Mouse (Mus musculus): ENCODE measurements around the gene Aspdh. TPM values are rescaled to one million over a fixed set of nuclear protein-coding genes. Genes with fewer than 3 reads are reported as not detected.

Gene Aspdh
- polyA plus RNA-seq, 1 experiment from 2014 or later: 3.4 TPM

DNA sequence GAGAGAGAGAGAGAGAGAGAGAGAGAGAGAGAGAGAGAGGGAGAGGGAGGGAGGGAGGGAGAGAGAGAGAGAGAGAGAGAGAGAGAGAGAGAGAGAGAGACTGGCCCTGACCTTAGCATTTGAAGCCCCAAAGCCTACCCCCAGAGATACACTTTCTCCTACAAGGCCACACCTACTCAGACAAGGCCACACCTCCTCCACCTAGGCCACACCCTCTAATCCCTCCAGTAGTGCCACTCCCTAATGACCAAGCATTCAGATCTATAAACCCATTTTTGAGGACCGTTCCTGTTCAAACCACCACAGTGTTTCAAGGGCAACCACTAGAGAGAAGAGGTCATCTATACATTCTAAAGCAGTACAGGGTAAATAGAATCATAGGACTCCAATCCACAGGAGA, 8.9 kb upstream of the Aspdh start:
- Histone ChIP-seq H3K4me3 (no peak overlapping the region), H3K27ac (replicated peaks) (no peak overlapping the region), H3K9ac (replicated peaks) (no peak overlapping the region), H3K36me3 (peaks cover 82% of the 10 kb centered on the region), H3K4me1 (peaks cover 19% of the 10 kb centered on the region; the same call in 1 of the 2 replicates), H3K9me3 (no peaks in the 10 kb centered on the region), H3K4me2 (replicated peaks) (no peak overlapping the region), H3K27me3 (peaks cover 13% of the 10 kb centered on the region)
- 86% methylated on average over 1 of the region's 1 CpGs for WGBS
- no peak for ATAC-seq (ENCODE audit: low FRiP score, low read depth)

DNA sequence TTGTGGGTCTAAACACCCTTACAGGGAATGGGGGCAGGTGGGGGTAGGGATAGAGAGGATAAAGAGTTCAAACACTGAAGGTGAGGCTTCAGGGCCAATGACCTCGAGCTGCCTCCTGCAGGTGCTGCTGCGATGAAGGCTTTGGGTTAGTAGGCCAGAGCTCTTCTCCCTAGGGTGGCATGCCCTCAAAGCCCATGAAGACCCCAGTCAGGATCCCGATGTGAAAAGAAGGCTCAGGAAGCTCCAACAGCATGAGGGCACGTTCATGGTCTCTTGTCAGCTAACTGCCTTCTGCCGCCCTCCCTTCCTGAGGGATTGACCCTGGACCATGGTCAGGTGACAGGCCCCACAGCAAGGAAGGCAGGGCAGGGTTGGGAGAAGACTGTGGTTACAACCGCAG, 5.1 kb upstream of the Aspdh start:
- ATAC-seq (ENCODE audit: low FRiP score, low read depth): no peak
- WGBS: 80% methylated on average over 6 of the region's 6 CpGs
- H3K4me3 ChIP-seq: no peak overlapping the region
- H3K27me3 ChIP-seq: peaks cover 29% of the 10 kb centered on the region
- no peak overlapping the region for H3K4me2 ChIP-seq (replicated peaks)
- peaks cover 84% of the 10 kb centered on the region for H3K36me3 ChIP-seq
- H3K9ac ChIP-seq (replicated peaks): no peak overlapping the region
- H3K4me1 ChIP-seq: peaks cover 28% of the 10 kb centered on the region
- H3K27ac ChIP-seq (replicated peaks): no peak overlapping the region
- H3K9me3 ChIP-seq: no peaks in the 10 kb centered on the region

DNA sequence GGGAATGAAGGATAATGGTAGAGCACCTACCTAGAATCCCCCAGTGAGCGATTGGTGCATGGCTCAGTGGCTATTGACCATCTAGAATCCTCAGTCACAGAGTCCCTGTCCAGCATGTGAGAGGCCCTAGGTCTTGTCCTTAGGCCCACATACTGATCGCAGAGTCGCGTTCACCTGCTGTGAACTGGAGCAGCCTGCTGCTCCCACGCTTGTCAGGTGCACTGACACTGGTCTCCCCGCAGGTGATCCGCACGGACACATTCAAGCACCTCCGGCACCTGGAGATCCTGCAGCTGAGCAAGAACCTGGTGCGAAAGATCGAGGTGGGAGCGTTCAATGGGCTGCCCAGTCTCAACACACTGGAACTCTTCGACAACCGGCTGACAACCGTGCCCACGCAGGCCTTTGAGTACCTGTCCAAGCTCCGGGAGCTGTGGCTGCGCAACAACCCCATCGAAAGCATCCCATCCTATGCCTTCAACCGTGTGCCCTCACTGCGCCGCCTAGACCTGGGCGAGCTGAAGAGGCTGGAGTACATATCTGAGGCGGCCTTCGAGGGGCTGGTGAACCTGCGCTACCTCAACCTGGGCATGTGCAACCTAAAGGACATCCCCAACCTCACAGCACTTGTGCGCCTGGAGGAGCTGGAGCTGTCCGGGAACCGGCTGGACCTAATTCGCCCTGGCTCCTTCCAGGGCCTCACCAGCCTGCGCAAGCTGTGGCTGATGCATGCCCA, 4.3 kb upstream of the Aspdh start:
- 82% methylated on average over 31 of the region's 31 CpGs for WGBS
- Histone ChIP-seq H3K27me3 (peaks cover 29% of the 10 kb centered on the region), H3K4me2 (replicated peaks) (no peak overlapping the region), H3K36me3 (peaks cover 76% of the 10 kb centered on the region), H3K9me3 (no peaks in the 10 kb centered on the region), H3K9ac (replicated peaks) (no peak overlapping the region), H3K4me1 (peaks cover 34% of the 10 kb centered on the region), H3K4me3 (no peak overlapping the region), H3K27ac (replicated peaks) (no peak overlapping the region)
- no peak for ATAC-seq (ENCODE audit: low FRiP score, low read depth)

DNA sequence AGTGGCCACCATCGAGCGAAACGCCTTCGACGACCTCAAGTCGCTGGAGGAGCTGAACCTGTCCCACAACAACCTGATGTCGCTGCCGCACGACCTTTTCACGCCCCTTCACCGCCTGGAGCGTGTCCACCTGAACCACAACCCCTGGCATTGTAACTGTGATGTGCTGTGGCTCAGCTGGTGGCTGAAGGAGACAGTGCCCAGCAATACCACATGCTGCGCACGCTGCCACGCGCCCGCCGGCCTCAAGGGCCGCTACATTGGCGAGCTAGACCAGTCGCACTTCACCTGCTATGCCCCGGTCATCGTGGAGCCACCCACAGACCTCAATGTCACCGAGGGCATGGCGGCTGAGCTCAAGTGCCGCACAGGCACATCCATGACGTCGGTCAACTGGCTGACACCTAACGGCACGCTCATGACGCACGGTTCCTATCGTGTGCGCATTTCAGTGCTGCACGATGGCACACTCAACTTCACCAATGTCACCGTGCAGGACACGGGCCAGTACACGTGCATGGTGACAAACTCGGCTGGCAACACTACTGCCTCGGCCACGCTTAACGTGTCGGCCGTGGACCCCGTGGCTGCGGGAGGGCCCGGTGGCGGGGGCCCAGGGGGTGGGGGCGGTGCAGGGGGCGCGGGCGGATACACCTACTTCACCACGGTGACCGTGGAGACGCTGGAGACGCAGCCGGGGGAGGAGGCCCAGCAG, 3.5 kb upstream of the Aspdh start:
- ATAC-seq (ENCODE audit: low FRiP score, low read depth): no peak
- peaks cover 29% of the 10 kb centered on the region for H3K27me3 ChIP-seq
- no peak overlapping the region for H3K27ac ChIP-seq (replicated peaks)
- peaks cover 36% of the 10 kb centered on the region for H3K4me1 ChIP-seq
- H3K36me3 ChIP-seq: peaks cover 69% of the 10 kb centered on the region
- H3K9ac ChIP-seq (replicated peaks): no peak overlapping the region
- 73% methylated on average over 57 of the region's 57 CpGs for WGBS
- no peak overlapping the region for H3K4me3 ChIP-seq
- H3K9me3 ChIP-seq: no peaks in the 10 kb centered on the region
- H3K4me2 ChIP-seq (replicated peaks): no peak overlapping the region

DNA sequence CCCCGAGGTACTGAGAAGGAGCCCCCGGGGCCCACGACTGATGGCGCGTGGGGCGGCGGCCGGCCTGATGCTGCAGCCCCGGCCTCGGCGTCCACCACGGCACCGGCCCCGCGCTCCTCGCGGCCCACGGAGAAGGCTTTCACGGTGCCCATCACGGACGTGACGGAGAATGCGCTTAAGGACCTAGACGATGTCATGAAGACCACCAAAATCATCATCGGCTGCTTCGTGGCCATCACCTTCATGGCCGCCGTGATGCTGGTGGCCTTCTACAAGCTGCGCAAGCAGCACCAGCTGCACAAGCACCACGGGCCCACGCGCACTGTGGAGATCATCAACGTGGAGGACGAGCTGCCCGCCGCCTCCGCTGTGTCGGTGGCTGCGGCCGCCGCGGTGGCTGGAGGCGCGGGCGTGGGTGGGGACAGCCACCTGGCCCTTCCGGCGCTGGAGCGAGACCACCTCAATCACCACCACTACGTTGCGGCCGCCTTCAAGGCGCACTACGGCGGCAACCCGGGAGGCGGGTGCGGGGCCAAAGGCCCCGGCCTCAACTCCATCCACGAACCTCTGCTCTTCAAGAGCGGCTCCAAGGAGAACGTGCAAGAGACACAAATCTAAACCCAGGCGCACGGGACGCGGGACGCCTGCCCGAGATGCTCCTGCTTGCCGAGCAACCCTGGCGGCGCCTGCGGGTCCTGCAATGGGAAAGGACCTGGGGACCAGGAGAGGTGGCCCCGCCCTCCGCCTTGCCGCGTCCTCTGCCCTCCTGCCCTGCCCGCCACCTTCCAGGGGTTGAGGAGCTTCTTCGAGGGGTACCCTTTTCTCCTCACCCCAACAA, 2.8 kb upstream of the Aspdh start:
- no peak overlapping the region for H3K27ac ChIP-seq (replicated peaks)
- no peak overlapping the region for H3K9ac ChIP-seq (replicated peaks)
- H3K4me2 ChIP-seq (replicated peaks): no peak overlapping the region
- peaks cover 44% of the 10 kb centered on the region for H3K4me1 ChIP-seq
- WGBS: 29% methylated on average over 76 of the region's 77 CpGs
- ATAC-seq (ENCODE audit: low FRiP score, low read depth): no peak
- peaks cover 29% of the 10 kb centered on the region for H3K27me3 ChIP-seq
- H3K36me3 ChIP-seq: peaks cover 61% of the 10 kb centered on the region
- H3K4me3 ChIP-seq: no peak overlapping the region
- no peaks in the 10 kb centered on the region for H3K9me3 ChIP-seq

DNA sequence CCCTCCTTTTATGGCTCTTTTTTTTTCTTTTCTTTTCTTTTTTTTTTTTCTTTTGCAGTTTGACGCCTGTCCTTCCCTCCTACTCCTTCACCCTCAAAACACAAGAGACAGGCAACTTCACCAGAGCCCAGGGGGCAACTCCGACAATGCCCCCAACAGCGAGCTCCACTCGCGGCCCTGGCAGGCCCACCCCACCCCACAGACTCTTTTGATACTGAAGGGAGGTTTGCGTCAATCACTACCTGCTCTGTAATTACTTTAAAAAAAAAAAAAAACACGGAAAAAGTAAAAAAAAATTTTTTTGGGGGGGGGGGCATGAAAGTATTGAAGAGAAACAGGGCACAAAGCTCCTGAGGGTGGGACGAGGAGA, 2.1 kb upstream of the Aspdh start:
- H3K4me3 ChIP-seq: no peak overlapping the region

DNA sequence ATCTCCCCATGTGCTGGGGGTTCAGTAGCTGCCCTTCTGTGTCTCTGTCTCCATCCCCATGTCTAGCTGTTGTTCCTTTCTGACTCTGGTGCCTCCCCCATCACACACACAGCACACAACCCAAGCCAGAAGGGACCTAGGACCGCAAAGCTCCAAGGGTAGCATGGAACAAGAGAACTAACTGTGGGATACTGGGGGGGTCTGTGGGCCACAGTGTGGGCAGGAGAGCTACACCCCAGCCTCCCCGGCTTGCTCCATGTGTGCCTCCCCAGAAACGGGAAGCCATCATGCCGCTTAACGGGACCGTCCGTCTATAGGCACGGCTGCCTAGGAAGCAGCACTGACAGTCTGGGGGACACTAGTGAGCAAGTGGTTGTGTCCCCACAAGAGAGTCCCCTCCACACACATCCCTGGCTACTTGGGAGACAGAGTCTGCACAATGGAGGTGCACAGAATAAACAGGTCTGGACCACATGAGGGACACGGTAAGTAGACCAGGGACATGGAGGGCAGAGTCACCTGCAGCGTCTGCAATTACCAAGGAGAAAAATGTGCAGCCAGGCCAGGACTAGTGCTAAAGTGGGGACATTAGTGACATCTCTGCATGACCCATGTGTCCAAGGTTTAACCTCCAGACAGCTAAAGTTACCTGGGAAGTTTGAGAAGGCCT, 1.5 kb upstream of the Aspdh start:
- H3K4me2 ChIP-seq (replicated peaks): no peak overlapping the region
- H3K27me3 ChIP-seq: peaks cover 29% of the 10 kb centered on the region
- peaks cover 48% of the 10 kb centered on the region for H3K36me3 ChIP-seq
- no peak overlapping the region for H3K4me3 ChIP-seq
- H3K9ac ChIP-seq (replicated peaks): no peak overlapping the region
- peaks cover 49% of the 10 kb centered on the region for H3K4me1 ChIP-seq
- no peaks in the 10 kb centered on the region for H3K9me3 ChIP-seq
- no peak for ATAC-seq (ENCODE audit: low FRiP score, low read depth)
- H3K27ac ChIP-seq (replicated peaks): peak overlapping the region; percentile 89
- WGBS: 92% methylated on average over 10 of the region's 10 CpGs

More for the DNA sequence above, 2.1 kb upstream of the Aspdh start:
- H3K4me1 ChIP-seq: peaks cover 44% of the 10 kb centered on the region
- no peak for ATAC-seq (ENCODE audit: low FRiP score, low read depth)
- H3K4me2 ChIP-seq (replicated peaks): no peak overlapping the region
- H3K27me3 ChIP-seq: peaks cover 29% of the 10 kb centered on the region
- no peaks in the 10 kb centered on the region for H3K9me3 ChIP-seq
- no peak overlapping the region for H3K27ac ChIP-seq (replicated peaks)
- H3K9ac ChIP-seq (replicated peaks): no peak overlapping the region
- H3K36me3 ChIP-seq: peaks cover 55% of the 10 kb centered on the region
- 45% methylated on average over 8 of the region's 8 CpGs for WGBS

DNA sequence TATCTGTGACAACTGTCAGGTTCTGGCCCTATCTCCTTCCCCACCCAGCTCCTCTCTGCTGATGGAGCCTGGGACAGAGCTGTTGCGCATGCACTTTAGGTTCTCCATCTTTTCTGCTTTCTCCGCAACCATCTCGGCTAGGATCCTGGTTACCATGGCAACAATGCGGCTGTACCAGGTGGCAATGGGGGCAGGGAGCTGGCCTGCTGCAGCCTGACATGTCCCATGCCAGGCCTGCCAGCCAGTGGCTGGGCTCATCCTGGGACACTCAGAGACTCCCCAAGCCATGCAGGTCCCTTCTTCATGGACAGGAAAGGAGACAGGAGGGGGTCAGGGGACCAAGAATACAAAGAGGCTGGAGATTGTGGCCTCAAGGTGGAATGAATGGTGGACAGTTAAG, 680 bp upstream of the Aspdh start:
- 15% methylated on average over 4 of the region's 4 CpGs for WGBS
- H3K9me3 ChIP-seq: no peaks in the 10 kb centered on the region
- peak overlapping the region; percentile 89 for H3K27ac ChIP-seq (replicated peaks)
- peaks cover 55% of the 10 kb centered on the region for H3K4me1 ChIP-seq
- H3K4me2 ChIP-seq (replicated peaks): peak overlapping the region; percentile 6; the same call in 1 of the 2 replicates
- no peak overlapping the region for H3K4me3 ChIP-seq
- H3K27me3 ChIP-seq: peaks cover 29% of the 10 kb centered on the region
- H3K9ac ChIP-seq (replicated peaks): 0 out of 2 replicates have a peak overlapping the region, but pooled peaks have one; percentile 12
- peaks cover 41% of the 10 kb centered on the region for H3K36me3 ChIP-seq
- no peak for ATAC-seq (ENCODE audit: low FRiP score, low read depth)

DNA sequence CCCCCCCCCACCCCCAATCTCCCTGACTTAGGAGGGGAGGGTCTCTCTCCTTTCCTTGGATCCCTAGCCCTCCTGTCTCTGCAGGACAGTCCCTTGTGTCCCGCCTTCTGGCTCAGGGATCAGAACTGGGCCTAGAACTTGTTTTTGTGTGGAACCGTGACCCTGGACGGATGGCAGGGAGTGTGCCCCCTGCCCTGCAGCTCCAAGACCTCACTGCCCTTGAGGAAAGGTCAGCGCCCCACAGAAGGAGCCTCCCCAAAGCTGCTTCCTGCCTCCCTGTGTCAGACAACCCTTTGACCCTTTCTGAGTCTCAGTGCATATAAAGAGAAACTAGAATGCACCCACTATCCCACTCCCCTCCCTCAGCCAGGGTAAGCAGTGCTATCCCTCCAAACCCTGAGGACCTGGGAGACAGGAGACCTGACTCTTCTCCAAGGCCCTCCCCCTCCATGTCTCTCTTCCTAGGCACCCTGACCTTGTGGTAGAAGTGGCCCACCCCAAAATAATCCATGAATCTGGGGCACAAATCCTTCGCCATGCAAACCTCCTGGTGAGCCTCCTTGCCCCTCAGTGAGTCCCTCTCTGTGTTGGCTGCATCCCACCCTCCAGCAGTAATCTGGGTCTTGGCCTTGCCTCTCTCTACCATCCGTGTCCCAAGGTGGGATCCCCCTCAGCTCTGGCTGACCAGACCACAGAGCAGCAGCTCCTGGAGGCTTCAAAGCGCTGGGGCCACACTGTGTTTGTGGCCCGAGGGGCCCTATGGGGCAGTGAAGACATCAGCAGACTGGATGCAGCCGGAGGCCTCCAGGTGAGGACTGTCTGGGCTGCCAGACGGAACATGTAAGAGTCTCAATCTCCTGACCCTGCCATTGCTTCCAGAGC, 1.1 kb downstream of the Aspdh start:
- Histone ChIP-seq H3K4me1 (peaks cover 57% of the 10 kb centered on the region), H3K27me3 (peaks cover 16% of the 10 kb centered on the region), H3K9ac (replicated peaks) (no peak overlapping the region; the same call in 1 of the 2 replicates), H3K4me2 (replicated peaks) (no peak overlapping the region), H3K4me3 (no peak overlapping the region), H3K27ac (replicated peaks) (peak overlapping the region; percentile 89), H3K36me3 (peaks cover 27% of the 10 kb centered on the region), H3K9me3 (no peaks in the 10 kb centered on the region)
- 79% methylated on average over 10 of the region's 10 CpGs for WGBS
- no peak for ATAC-seq (ENCODE audit: low FRiP score, low read depth)

DNA sequence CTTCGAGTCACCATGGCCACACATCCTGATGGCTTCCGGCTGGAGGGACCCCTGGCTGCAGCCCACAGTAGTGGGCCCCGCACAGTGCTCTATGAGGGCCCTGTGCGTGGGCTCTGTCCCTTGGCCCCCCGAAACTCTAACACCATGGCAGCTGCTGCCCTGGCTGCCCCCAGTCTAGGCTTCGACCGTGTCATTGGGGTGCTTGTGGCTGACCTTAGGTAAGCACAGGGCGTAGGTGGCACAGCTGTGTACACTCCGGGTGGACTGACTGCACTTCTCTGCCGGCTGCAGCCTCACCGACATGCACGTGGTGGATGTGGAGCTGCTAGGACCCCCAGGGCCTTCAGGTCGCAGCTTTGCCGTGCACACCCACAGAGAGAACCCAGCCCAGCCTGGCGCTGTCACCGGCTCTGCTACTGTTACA, 1.7 kb downstream of the Aspdh start:
- peak overlapping the region; percentile 61; the same call in 1 of the 2 replicates for H3K4me2 ChIP-seq (replicated peaks)
- H3K36me3 ChIP-seq: peaks cover 21% of the 10 kb centered on the region
- 79% methylated on average over 16 of the region's 16 CpGs for WGBS
- H3K27ac ChIP-seq (replicated peaks): peak overlapping the region; percentile 89
- H3K9me3 ChIP-seq: no peaks in the 10 kb centered on the region
- peaks cover 56% of the 10 kb centered on the region for H3K4me1 ChIP-seq
- no peak overlapping the region; the same call in 1 of the 2 replicates for H3K4me3 ChIP-seq
- peaks cover 9% of the 10 kb centered on the region for H3K27me3 ChIP-seq
- no peak overlapping the region for H3K9ac ChIP-seq (replicated peaks)
- no peak for ATAC-seq (ENCODE audit: low FRiP score, low read depth)

All from midbrain, embryonic 12.5 days (tissue).